Mouse (Mus musculus) limb, embryonic 13.5 days (tissue): ENCODE measurements around the gene Car1. TPM values are rescaled to one million over a fixed set of nuclear protein-coding genes. Genes with fewer than 3 reads are reported as not detected.
"Not testable (repeated sequence)": the region's sequence is repeated elsewhere in the genome, so short reads cannot be mapped to it uniquely, and the experiment has no call there.

Experiments
- ATAC-seq: fragments of 200-750 bp; cut with Nextera tagmentation; 2 replicates; pipeline ENCODE4 v1.8.0; 2017; ENCODE audit warnings: low read depth, moderate number of reproducible peaks, moderate TSS enrichment; ENCODE audit not compliant: low FRiP score
- H3K27ac ChIP-seq: fragments of 300-500 bp; sonication (generic); 2 replicates; pipeline ENCODE4 v1.5.1; 2015; ENCODE audit warnings: inconsistent platforms, mild to moderate bottlenecking, moderate library complexity
- H3K27me3 ChIP-seq: fragments of 300-500 bp; sonication (generic); 2 replicates; pipeline ENCODE4 v1.6.1; 2015; ENCODE audit warnings: mild to moderate bottlenecking, inconsistent platforms
- H3K36me3 ChIP-seq: fragments of 300-500 bp; sonication (generic); 2 replicates; pipeline ENCODE4 v1.6.1; 2015; ENCODE audit warnings: inconsistent platforms, mild to moderate bottlenecking, moderate library complexity
- H3K4me1 ChIP-seq: fragments of 300-500 bp; sonication (generic); 2 replicates; pipeline ENCODE4 v1.6.1; 2015; ENCODE audit warnings: inconsistent platforms
- H3K4me2 ChIP-seq: fragments of 300-500 bp; sonication (generic); replicated peaks from 2 replicates; pipeline ENCODE4 v1.6.1; 2015; ENCODE audit warnings: inconsistent platforms, mild to moderate bottlenecking, moderate library complexity
- H3K4me3 ChIP-seq: fragments of 300-500 bp; sonication (generic); 2 replicates; pipeline ENCODE4 v1.5.1; 2015; ENCODE audit warnings: moderate library complexity, mild to moderate bottlenecking, inconsistent platforms
- H3K9ac ChIP-seq: fragments of 300-500 bp; sonication (generic); 2 replicates; pipeline ENCODE4 v1.6.1; 2015; ENCODE audit warnings: mild to moderate bottlenecking, inconsistent platforms
- H3K9me3 ChIP-seq: fragments of 300-500 bp; sonication (generic); 2 replicates; pipeline ENCODE4 v1.6.1; 2016; ENCODE audit warnings: inconsistent platforms
- WGBS: fragments of 180-500 bp; shearing (Covaris S2); methylation state at CpG from one replicate; pipeline ENCODE4 v1.1.7; 2015; 5-methylcytosine and 5-hydroxymethylcytosine counted together
- polyA plus RNA-seq: library from polyadenylated mRNA; unstranded; fragments of >200 nt; fragmentation: Nextera tagmentation; extraction: Ambion mirVana; gene quantifications from 2 replicates; pipeline ENCODE4 v1.2.1, GENCODE M21; 2015

Car1 gene
- polyA plus RNA-seq, result 0.59 and 0.67 TPM in 2 replicates

DNA sequence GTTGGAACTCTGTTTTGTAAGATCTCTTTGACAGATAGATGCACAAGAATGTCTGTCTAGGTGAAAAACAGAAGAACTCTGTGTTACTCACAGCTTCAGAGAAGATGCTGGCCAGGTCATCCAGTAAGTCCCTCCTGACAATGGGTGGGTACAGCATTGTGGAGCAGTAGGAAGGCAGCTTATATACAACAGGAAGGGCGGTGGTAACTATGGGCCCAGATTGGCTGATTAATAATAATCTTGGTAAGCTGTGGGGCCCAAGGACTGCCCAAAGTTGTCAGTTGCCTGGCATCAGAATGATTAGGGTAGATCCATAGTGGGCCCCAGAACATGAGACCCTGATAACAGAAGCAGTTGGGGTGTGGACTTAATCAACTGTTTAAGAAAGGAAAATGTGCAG is at the start of gene Car1:
Gene Car1, minus strand, starts transcription at position 158 of the 400 bp plus-strand sequence.
- Histone ChIP-seq H3K9ac (no peak within 1 kb of the TSS), H3K4me2 (no peak within 1 kb of the TSS), H3K4me1 (no peaks in the 10 kb centered on the region), H3K27ac (no peak within 1 kb of the TSS), H3K36me3 (no peaks in the 10 kb centered on the region), H3K9me3 (no peaks in the 10 kb centered on the region), H3K27me3 (no peaks in the 10 kb centered on the region), H3K4me3 (no peak within 1 kb of the TSS)
- ATAC-seq, result no peak
- 90% methylated on average over 1 of the region's 1 CpGs for WGBS

DNA sequence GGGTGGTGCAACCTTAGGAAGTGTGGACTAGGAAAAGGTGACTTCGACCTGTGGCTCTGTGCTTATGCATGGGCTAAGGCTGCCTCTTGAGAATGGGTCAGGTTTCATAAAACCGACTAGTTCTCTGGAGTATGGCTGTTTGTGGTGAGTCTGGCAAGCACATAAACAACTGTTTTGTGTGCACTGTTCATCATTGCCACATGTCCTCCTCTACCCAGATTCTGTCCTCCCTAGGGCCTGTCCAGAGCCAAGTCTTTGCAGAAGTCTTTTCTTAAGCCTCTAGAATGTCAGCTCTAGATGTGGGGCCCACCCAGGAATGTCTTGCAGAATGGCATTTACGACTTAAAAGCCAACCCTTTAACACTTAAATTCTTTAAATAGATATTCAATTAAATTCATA is 49.7 kb upstream of the Car1 start:
- no peak overlapping the region for H3K4me3 ChIP-seq
- no peaks in the 10 kb centered on the region for H3K9me3 ChIP-seq
- H3K9ac ChIP-seq, result no peak overlapping the region
- ATAC-seq, result no peak
- no peak overlapping the region for H3K4me2 ChIP-seq
- H3K27me3 ChIP-seq, result no peaks in the 10 kb centered on the region
- H3K27ac ChIP-seq, result no peak overlapping the region
- no peaks in the 10 kb centered on the region for H3K36me3 ChIP-seq
- WGBS, result 69% methylated on average over 3 of the region's 3 CpGs
- 0 out of 2 replicates have a peak, but pooled peaks cover 5% of the 10 kb centered on the region for H3K4me1 ChIP-seq

DNA sequence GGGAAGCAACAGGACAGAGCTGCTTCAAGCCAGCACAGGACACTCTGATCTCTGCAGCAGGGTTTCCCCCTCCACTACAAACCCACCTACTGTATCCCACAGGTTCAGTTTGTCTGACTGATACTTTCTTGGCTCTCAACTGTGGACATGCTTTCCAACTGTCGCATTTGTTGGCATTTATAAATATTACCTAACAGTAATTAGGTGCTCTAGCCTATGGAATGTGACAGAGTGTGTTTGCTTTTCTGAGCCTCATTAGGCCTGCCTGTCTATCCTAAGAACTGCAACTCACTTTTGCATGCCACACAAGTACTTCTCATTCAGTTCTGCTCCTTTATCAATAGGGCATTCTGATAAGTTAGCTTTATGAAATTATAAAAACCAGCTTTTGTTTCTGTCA is 46.3 kb upstream of the Car1 start:
- Histone ChIP-seq H3K27ac (no peak overlapping the region), H3K9ac (no peak overlapping the region), H3K4me1 (no peaks in the 10 kb centered on the region), H3K27me3 (no peaks in the 10 kb centered on the region), H3K4me3 (no peak overlapping the region), H3K4me2 (no peak overlapping the region), H3K9me3 (no peaks in the 10 kb centered on the region), H3K36me3 (no peaks in the 10 kb centered on the region)
- no peak for ATAC-seq
- 74% methylated on average over 1 of the region's 1 CpGs for WGBS

DNA sequence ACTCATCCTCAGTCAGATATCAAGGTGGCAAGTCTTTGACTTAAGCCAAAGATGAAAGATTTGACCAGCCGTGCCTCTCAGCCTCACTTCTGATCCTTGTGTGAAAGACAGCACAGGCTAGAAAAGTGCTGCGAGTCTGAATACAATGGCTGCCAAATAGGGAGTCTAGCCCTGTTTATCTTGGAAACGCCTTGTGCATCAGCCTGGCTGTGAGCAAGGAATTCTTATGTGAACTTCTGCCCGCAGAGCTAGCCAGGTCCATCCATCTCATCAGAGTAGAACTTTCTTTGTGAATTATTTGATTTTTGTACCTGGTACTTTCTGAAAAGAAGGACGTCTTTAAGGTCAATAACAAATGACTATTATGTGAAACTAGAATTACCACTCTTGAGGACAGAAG is 45.8 kb upstream of the Car1 start:
- ATAC-seq, result no peak

DNA sequence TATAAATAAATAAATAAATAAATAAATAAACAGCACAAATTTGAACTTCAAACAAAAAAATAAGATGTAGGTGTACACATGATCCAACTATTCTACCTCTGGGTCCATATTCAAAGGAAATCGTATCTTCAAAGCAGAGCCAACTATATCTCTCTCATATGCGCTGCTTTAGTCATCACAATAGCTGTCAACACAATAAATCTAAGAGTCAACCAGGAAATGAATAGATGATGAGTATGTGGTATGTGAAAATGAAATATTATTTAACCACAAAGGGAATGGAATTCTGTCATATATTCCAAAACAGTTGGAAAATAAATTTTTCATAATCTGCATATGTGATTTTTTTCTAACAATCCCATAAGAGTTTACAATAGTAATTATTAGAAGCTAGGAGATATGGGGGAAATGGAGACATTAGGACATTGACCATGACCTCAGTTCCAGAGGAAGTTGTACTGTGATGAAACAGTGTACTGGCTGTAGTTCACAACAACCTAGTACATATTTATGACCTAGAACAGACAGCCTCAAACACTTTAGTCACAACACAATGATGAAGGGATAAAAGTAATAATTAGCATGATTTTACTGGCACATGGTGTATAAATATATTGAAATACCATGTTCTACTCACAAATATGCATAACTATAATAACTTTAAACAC is 40.6 kb upstream of the Car1 start:
- 86% methylated on average over 2 of the region's 2 CpGs for WGBS
- Histone ChIP-seq H3K9ac (no peak overlapping the region), H3K4me3 (no peak overlapping the region), H3K4me2 (no peak overlapping the region), H3K27me3 (no peaks in the 10 kb centered on the region), H3K9me3 (no peaks in the 10 kb centered on the region), H3K4me1 (no peaks in the 10 kb centered on the region), H3K36me3 (no peaks in the 10 kb centered on the region), H3K27ac (no peak overlapping the region)
- no peak for ATAC-seq

More for the DNA sequence above, 45.8 kb upstream of the Car1 start:
- no peak overlapping the region for H3K9ac ChIP-seq
- H3K4me2 ChIP-seq, result no peak overlapping the region
- no peaks in the 10 kb centered on the region for H3K27me3 ChIP-seq
- H3K27ac ChIP-seq, result no peak overlapping the region
- H3K36me3 ChIP-seq, result no peaks in the 10 kb centered on the region
- no peaks in the 10 kb centered on the region for H3K9me3 ChIP-seq
- H3K4me3 ChIP-seq, result no peak overlapping the region
- H3K4me1 ChIP-seq, result no peaks in the 10 kb centered on the region
- 80% methylated on average over 5 of the region's 5 CpGs for WGBS

DNA sequence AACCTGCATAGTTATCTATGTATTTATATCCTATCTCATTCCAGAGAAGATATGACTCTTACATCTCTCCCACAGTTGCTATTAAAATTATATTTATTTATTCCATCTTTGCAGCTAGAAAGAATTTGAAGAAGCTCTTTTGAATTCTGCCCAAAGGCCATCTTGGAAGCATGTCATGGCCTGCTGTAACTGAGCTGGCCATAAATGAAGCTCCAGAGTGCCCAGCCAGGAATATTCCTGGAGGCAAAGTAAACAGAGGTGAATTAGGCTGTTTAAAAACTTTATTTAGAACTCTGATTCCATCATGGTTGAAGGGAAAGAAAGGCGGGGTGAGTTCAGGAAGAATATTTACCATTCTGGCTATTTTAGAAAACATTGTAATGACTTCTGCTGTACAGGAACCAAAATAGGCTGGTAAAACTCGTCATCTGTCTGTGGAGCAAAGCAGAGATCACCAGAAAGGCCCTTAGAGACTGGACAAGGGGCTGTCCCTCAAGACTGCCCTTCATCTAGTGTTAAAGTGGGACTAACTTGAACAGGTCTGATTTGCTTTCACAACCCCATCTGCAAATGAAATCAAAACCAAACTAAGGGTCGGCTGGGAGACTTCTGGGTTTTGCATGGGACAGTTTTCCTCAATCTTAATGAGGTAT is 31.4 kb upstream of the Car1 start:
- no peak for ATAC-seq
- no peaks in the 10 kb centered on the region for H3K9me3 ChIP-seq
- 80% methylated on average over 3 of the region's 3 CpGs for WGBS
- H3K4me2 ChIP-seq, result no peak overlapping the region
- H3K27ac ChIP-seq, result no peak overlapping the region
- H3K9ac ChIP-seq, result no peak overlapping the region
- no peaks in the 10 kb centered on the region for H3K36me3 ChIP-seq
- H3K4me3 ChIP-seq, result no peak overlapping the region
- no peaks in the 10 kb centered on the region for H3K27me3 ChIP-seq
- no peaks in the 10 kb centered on the region for H3K4me1 ChIP-seq

DNA sequence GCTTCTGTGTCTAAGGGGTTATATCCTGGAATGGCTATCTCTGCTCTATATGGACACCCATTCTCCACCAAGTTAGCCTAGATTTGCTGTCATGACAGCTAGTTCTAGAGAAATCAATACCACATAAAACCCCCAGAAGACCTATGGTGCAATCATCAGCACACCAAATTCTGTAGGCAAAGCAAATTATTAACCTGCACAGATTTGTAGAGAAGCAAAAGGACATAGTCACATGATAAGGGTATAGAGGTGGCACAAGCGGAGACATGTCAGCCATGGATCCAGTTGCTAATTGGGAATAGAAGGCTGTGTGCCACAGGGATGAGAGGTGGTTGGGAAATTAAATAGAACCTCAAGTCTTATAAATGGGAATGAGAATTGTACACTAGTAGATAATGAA is 30.8 kb upstream of the Car1 start:
- Histone ChIP-seq H3K9me3 (no peaks in the 10 kb centered on the region), H3K27me3 (no peaks in the 10 kb centered on the region), H3K4me1 (no peaks in the 10 kb centered on the region), H3K27ac (no peak overlapping the region), H3K36me3 (no peaks in the 10 kb centered on the region), H3K9ac (no peak overlapping the region), H3K4me2 (no peak overlapping the region), H3K4me3 (no peak overlapping the region)
- ATAC-seq, result no peak
- 94% methylated on average over 1 of the region's 1 CpGs for WGBS

DNA sequence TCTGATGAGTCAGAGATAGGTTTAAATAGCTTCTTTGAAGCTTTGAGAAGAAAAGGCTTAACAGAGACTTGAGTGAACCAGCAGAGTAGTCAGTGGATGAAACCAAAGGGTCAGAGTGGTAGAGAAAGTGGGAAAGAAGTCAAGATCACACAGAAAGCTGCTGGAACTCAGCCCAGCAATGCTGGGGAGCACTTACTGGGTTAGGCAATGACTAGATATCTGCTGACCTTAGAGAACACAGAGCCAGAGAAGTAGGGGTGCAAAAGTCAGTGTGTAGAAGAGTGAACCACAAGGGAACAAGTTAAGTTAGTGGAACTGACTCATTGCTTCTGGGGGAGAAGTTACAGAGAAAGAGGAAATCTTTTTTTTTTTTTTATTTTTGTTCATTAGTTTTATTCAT is 24.6 kb upstream of the Car1 start:
- Histone ChIP-seq H3K9ac (no peak overlapping the region), H3K4me3 (no peak overlapping the region), H3K9me3 (no peaks in the 10 kb centered on the region), H3K36me3 (no peaks in the 10 kb centered on the region), H3K4me2 (no peak overlapping the region), H3K4me1 (no peaks in the 10 kb centered on the region), H3K27ac (no peak overlapping the region), H3K27me3 (no peaks in the 10 kb centered on the region)
- no peak for ATAC-seq

DNA sequence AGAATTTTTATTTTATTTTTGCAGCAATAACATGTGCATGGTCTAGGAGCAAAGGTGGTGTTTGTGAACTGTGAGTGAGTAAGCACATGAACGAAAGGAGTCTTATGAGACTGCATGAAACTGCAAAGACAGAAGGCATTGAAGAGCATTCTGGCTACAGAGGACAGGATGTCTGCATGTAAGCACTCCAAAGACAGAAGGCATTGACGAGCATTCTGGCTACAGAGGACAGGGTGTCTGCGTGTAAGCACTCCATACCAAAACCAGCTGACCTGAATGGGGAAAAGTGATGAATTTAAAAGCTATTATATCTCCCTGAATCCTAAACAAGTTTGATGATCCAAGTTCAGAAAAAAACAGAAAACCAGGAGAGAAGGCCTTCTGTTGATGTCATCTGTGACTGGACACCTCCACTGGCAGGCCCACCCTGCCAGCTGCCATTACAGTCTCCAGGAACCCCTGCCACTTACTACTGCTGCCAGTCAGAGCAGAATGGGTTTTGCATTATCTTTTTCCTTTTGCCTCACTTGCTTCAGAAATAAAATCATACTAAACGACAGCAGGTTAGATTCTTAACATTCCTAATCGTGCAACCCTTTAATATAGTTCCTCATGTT is 23.2 kb upstream of the Car1 start:
- Histone ChIP-seq H3K4me1 (no peaks in the 10 kb centered on the region), H3K36me3 (no peaks in the 10 kb centered on the region), H3K9me3 (no peaks in the 10 kb centered on the region), H3K4me2 (no peak overlapping the region), H3K9ac (no peak overlapping the region), H3K4me3 (no peak overlapping the region), H3K27me3 (no peaks in the 10 kb centered on the region), H3K27ac (no peak overlapping the region)
- ATAC-seq, result no peak
- 82% methylated on average over 5 of the region's 5 CpGs for WGBS

DNA sequence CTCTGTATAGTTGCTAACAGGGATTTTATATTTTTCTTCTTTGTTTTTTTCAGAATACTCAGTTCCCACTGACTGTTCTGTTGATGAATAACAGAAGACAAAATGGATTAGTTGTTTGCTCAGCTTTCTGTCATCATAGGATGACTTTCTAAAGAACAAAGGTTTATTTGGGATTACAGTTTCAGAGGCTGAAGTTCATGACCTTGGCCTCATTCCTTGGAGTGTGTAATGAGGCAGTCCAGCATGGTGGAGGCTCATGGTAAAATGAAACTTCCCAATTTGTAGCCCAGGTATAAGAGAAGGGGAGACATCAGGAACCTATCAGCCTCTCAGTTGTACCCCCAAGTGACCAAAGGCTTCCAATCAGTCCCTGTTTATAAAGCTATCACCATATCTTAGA is 20.7 kb upstream of the Car1 start:
- Histone ChIP-seq H3K9me3 (no peaks in the 10 kb centered on the region), H3K27me3 (no peaks in the 10 kb centered on the region), H3K27ac (no peak overlapping the region), H3K36me3 (no peaks in the 10 kb centered on the region), H3K4me1 (no peaks in the 10 kb centered on the region), H3K4me3 (no peak overlapping the region), H3K9ac (no peak overlapping the region), H3K4me2 (no peak overlapping the region)
- no peak for ATAC-seq

DNA sequence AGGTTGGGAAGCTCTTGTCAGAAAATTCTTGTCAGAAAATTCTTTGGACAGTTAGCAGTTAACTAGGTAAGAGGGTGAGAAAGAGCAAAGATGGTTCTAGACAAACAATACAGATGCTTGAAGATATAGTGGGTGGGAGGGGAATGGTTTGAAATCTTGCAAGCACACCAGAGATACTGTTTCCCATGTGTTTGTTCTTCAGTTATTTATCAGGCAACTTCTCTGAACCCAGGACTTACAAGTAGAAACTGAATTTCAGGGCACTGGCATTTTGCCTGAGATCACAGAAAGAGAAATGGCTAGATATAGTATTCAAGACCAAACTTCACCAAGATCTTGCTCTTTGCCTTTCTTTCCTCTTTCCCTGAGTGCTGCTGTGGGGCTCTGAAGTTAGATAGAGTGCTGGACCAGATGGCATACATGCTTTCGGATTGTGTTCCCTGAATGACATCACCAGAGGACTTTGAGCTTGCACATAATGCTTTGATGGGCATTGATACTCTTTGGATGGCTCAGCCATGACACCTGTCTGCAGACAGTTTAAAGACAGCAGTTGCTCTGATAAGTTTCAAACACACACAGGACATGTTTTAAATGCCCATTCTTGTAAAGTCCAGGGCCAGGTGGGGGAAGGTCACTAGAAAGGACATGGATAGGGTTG is 11.8 kb upstream of the Car1 start:
- Histone ChIP-seq H3K9me3 (no peaks in the 10 kb centered on the region), H3K4me2 (no peak overlapping the region), H3K9ac (no peak overlapping the region), H3K27me3 (no peaks in the 10 kb centered on the region), H3K4me3 (no peak overlapping the region), H3K36me3 (no peaks in the 10 kb centered on the region), H3K27ac (no peak overlapping the region), H3K4me1 (no peaks in the 10 kb centered on the region)
- no peak for ATAC-seq
- 85% methylated on average over 1 of the region's 1 CpGs for WGBS

DNA sequence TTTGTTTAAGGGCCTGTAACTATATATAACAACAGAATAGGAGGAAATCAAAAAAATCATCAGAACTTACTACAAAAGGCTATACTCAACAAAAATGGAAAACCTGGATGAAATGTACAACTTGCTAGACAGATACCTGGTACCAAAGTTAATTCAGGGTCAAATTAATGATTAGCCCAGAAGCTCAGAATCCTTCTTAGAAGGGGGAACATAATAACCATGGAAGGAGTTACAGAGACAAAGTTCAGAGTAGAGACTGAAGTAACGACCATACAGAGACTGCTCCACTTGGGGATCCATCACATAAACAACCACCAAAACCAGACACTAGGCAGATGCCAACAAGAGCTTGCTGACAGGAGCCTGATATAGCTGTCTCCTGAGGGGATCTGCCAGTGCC is 7.2 kb upstream of the Car1 start:
- not testable (repeated sequence) for H3K4me3 ChIP-seq, ATAC-seq, H3K4me1 ChIP-seq, H3K27me3 ChIP-seq, H3K27ac ChIP-seq, H3K36me3 ChIP-seq, H3K9ac ChIP-seq, H3K9me3 ChIP-seq, H3K4me2 ChIP-seq
- 86% methylated on average over 1 of the region's 1 CpGs for WGBS
